Mouse (Mus musculus) limb, embryonic 14.5 days (tissue): ENCODE data around the gene Atg7. TPM values are rescaled to one million over a fixed set of nuclear protein-coding genes. Genes with fewer than 3 reads are reported as not detected.

Source experiments
- ATAC-seq: fragments of 200-750 bp; cut with Nextera tagmentation; 2 replicates; pipeline ENCODE4 v1.8.0; 2017; ENCODE audit warnings: low read depth, moderate number of reproducible peaks, moderate TSS enrichment; ENCODE audit not compliant: low FRiP score
- DNase-seq: peaks from one replicate; pipeline ENCODE4 v3.0.0-alpha.2; 2015; ENCODE audit warnings: low spot score
- H3K27ac ChIP-seq: fragments of 300-500 bp; sonication (generic); replicated peaks from 2 replicates; pipeline ENCODE4 v1.5.1; 2014; ENCODE audit warnings: low read depth, mild to moderate bottlenecking, low read length, moderate library complexity, mixed read lengths
- H3K27me3 ChIP-seq: fragments of 300-500 bp; sonication (generic); 2 replicates; pipeline ENCODE4 v1.6.1; 2014; ENCODE audit warnings: low read length, mixed read lengths; ENCODE audit not compliant: control insufficient read depth, insufficient read depth
- H3K36me3 ChIP-seq: fragments of 300-500 bp; sonication (generic); 2 replicates; pipeline ENCODE4 v1.6.1; 2014; ENCODE audit warnings: mild to moderate bottlenecking, low read length, moderate library complexity, mixed read lengths; ENCODE audit not compliant: control insufficient read depth, insufficient read depth
- H3K4me1 ChIP-seq: fragments of 300-500 bp; sonication (generic); 2 replicates; pipeline ENCODE4 v1.6.1; 2014; ENCODE audit warnings: antibody characterized with exemption, low read length, mixed read lengths; ENCODE audit not compliant: control insufficient read depth, insufficient read depth
- H3K4me2 ChIP-seq: fragments of 300-500 bp; sonication (generic); replicated peaks from 2 replicates; pipeline ENCODE4 v1.6.1; 2014; ENCODE audit warnings: low read depth, mild to moderate bottlenecking, low read length, moderate library complexity; ENCODE audit not compliant: severe bottlenecking
- H3K4me3 ChIP-seq: fragments of 300-500 bp; sonication (generic); replicated peaks from 2 replicates; pipeline ENCODE4 v1.5.1; 2014; ENCODE audit warnings: low read length
- H3K9ac ChIP-seq: fragments of 300-500 bp; sonication (generic); 2 replicates; pipeline ENCODE4 v1.6.1; 2014; ENCODE audit warnings: mild to moderate bottlenecking, low read depth, low read length, moderate library complexity; ENCODE audit not compliant: severe bottlenecking
- H3K9me3 ChIP-seq: fragments of 300-500 bp; sonication (generic); 2 replicates; pipeline ENCODE4 v1.6.1; 2016; ENCODE audit warnings: low read length; ENCODE audit not compliant: control insufficient read depth
- POLR2A ChIP-seq: fragments of 200-500 bp; IDR thresholded peaks from 2 replicates; pipeline ENCODE4 v1.8.0; 2012; ENCODE audit warnings: inconsistent platforms, mild to moderate bottlenecking, moderate library complexity, borderline replicate concordance; ENCODE audit not compliant: insufficient read depth, insufficient read length; ENCODE audit errors: extremely low read depth
- WGBS: fragments of 180-500 bp; shearing (Covaris S2); extraction: QIAGEN DNeasy Blood & Tissue Kit; methylation state at CpG from one replicate; pipeline ENCODE4 v1.1.7; 2014; 5-methylcytosine and 5-hydroxymethylcytosine counted together
- polyA plus RNA-seq, 2 experiments: library from polyadenylated mRNA; depleted of rRNA in 1 of 2; stranded (reverse) in 1 of 2; unstranded in 1 of 2; fragments of >200 nt; fragmentation: Nextera tagmentation in 1 of 2; extraction: Ambion mirVana in 1 of 2; gene quantifications; 2 replicates each; pipeline versions ENCODE4 v1.2.1 to v1.2.3; 2012 to 2014

Gene Atg7
- polyA plus RNA-seq, 2 experiments: 11.6 to 19.2 TPM

GRCm38 (mm10) chr6:114646201-114646600 lies 3.3 kb downstream of the Atg7 start:
- no peak for TF ChIP-seq POLR2A
- Histone ChIP-seq H3K36me3 (no peaks in the 10 kb centered on the region), H3K4me1 (peaks cover 6% of the 10 kb centered on the region; the same call in 1 of the 2 replicates), H3K9ac (no peak overlapping the region), H3K4me2 (no peak overlapping the region), H3K9me3 (no peaks in the 10 kb centered on the region), H3K27me3 (no peaks in the 10 kb centered on the region), H3K27ac (no peak overlapping the region), H3K4me3 (no peak overlapping the region)
- no peak for ATAC-seq
- DNase-seq: no peak
- 69% methylated on average over 1 of the region's 1 CpGs for WGBS

DNA sequence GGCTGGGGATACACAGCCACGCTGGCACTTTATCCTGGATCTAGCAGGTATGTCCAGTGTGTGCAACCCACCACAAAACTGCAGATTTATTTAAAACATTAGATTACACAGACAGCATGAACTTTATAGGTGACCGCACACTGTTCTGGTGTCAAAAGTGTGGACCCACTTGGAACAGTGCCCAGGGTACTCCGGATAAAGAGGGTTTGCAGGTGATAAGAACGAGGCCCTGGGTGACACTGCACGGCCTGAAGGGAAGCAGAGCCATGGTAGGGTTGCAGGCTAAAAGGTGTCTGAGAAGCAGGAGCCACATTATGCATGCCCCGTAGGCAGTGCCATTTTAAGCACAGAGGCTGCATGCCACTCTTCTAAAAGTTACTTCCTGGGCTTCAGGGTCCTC lies 4.1 kb downstream of the Atg7 start:
- no peak overlapping the region for H3K4me2 ChIP-seq
- ATAC-seq (no peak), DNase-seq (no peak)
- H3K27me3 ChIP-seq: no peaks in the 10 kb centered on the region
- no peak for TF ChIP-seq POLR2A
- H3K4me3 ChIP-seq: no peak overlapping the region
- 83% methylated on average over 6 of the region's 6 CpGs for WGBS
- peaks cover 6% of the 10 kb centered on the region; the same call in 1 of the 2 replicates for H3K4me1 ChIP-seq
- no peaks in the 10 kb centered on the region for H3K36me3 ChIP-seq
- no peak overlapping the region for H3K9ac ChIP-seq
- no peaks in the 10 kb centered on the region for H3K9me3 ChIP-seq
- no peak overlapping the region for H3K27ac ChIP-seq

DNA sequence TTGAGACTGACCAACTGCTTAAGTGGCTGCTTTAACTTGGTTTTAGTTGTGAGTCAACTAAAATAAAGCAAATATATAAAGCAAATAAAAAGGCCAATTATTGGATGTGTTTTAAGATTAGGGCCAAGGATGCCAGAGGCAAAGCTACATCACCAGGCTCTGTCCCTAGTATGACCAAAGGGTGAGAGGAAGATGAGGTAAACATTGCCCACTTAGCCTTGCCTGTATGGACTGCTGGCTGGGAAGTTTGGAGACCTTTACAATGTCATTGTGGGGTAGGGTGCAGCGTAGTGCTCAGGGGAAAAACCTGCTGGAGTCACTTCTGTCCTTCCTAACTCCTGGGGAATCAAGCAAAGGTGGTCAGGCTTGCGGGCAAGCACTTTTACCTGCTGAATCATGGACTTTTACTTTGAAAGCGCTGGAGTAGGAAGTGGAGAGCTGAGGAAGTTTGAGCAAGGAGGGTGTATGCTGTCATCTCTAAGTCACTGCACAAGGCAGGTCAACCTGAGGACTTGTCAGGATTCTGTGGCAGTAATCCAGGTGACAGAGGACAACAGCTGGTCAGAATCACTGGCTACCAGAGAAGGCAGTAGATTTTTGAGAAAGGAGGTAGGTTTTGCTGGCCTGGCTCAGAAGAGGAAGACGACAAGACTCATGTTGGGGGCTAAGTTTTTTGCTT lies 5.6 kb downstream of the Atg7 start:
- H3K9ac ChIP-seq: no peak overlapping the region
- H3K9me3 ChIP-seq: no peaks in the 10 kb centered on the region
- DNase-seq: no peak
- TF ChIP-seq POLR2A: no peak
- H3K27me3 ChIP-seq: no peaks in the 10 kb centered on the region
- WGBS: 80% methylated on average over 4 of the region's 4 CpGs
- H3K4me1 ChIP-seq: peaks cover 5% of the 10 kb centered on the region; the same call in 1 of the 2 replicates
- H3K36me3 ChIP-seq: no peaks in the 10 kb centered on the region
- H3K27ac ChIP-seq: no peak overlapping the region
- H3K4me3 ChIP-seq: no peak overlapping the region
- no peak for ATAC-seq
- no peak overlapping the region for H3K4me2 ChIP-seq

- WGBS: 59% methylated on average over 3 of the region's 3 CpGs
Observed at GRCm38 (mm10) chr6:114652209-114652608, 9.3 kb downstream of the Atg7 start.

GRCm38 (mm10) chr6:114656826-114657600 lies 14.1 kb downstream of the Atg7 start:
- no peak overlapping the region for H3K9ac ChIP-seq
- no peak overlapping the region for H3K4me3 ChIP-seq
- no peak for TF ChIP-seq POLR2A
- H3K4me1 ChIP-seq: no peaks in the 10 kb centered on the region
- no peak overlapping the region for H3K27ac ChIP-seq
- no peaks in the 10 kb centered on the region for H3K9me3 ChIP-seq
- no peak for ATAC-seq
- no peak for DNase-seq
- H3K4me2 ChIP-seq: no peak overlapping the region
- H3K27me3 ChIP-seq: no peaks in the 10 kb centered on the region
- WGBS: 79% methylated on average over 7 of the region's 7 CpGs
- H3K36me3 ChIP-seq: no peaks in the 10 kb centered on the region

More at GRCm38 (mm10) chr6:114652209-114652608, 9.3 kb downstream of the Atg7 start:
- Histone ChIP-seq H3K36me3 (no peaks in the 10 kb centered on the region), H3K27ac (no peak overlapping the region), H3K9me3 (no peaks in the 10 kb centered on the region), H3K9ac (no peak overlapping the region), H3K27me3 (no peaks in the 10 kb centered on the region), H3K4me2 (no peak overlapping the region), H3K4me3 (no peak overlapping the region), H3K4me1 (no peaks in the 10 kb centered on the region)
- TF ChIP-seq POLR2A: no peak
- no peak for DNase-seq
- no peak for ATAC-seq
